Mouse (Mus musculus) kidney, embryonic 15.5 days (tissue): Measurements from ENCODE around the gene Cbs. TPM values are rescaled to one million over a fixed set of nuclear protein-coding genes. Genes with fewer than 3 reads are reported as not detected.

Experiments
- ATAC-seq: fragments of 200-750 bp; cut with Nextera tagmentation; replicated peaks from 2 replicates; pipeline ENCODE4 v1.8.0; 2017; ENCODE audit warnings: moderate TSS enrichment; ENCODE audit not compliant: low FRiP score
- H3K27ac ChIP-seq: fragments of 300-500 bp; sonication (generic); 2 replicates; pipeline ENCODE4 v1.5.1; 2015; ENCODE audit warnings: mild to moderate bottlenecking, inconsistent platforms
- H3K27me3 ChIP-seq: fragments of 300-500 bp; sonication (generic); 2 replicates; pipeline ENCODE4 v1.6.1; 2015; ENCODE audit warnings: inconsistent platforms
- H3K36me3 ChIP-seq: fragments of 300-500 bp; sonication (generic); 2 replicates; pipeline ENCODE4 v1.6.1; 2015; ENCODE audit warnings: inconsistent platforms
- H3K4me1 ChIP-seq: fragments of 300-500 bp; sonication (generic); 2 replicates; pipeline ENCODE4 v1.6.1; 2015; ENCODE audit warnings: inconsistent platforms
- H3K4me2 ChIP-seq: fragments of 300-500 bp; sonication (generic); 2 replicates; pipeline ENCODE4 v1.6.1; 2015; ENCODE audit warnings: moderate library complexity, mild to moderate bottlenecking, inconsistent platforms
- H3K4me3 ChIP-seq: fragments of 300-500 bp; sonication (generic); replicated peaks from 2 replicates; pipeline ENCODE4 v1.5.1; 2015; ENCODE audit warnings: mild to moderate bottlenecking, inconsistent platforms
- H3K9ac ChIP-seq: fragments of 300-500 bp; sonication (generic); 2 replicates; pipeline ENCODE4 v1.6.1; 2015; ENCODE audit warnings: mild to moderate bottlenecking, inconsistent platforms
- H3K9me3 ChIP-seq: fragments of 300-500 bp; sonication (generic); replicated peaks from 2 replicates; pipeline ENCODE4 v1.6.1; 2016; ENCODE audit warnings: inconsistent platforms
- WGBS: fragments of 180-500 bp; shearing (Covaris S2); methylation state at CpG from one replicate; pipeline ENCODE4 v1.1.7; 2015; ENCODE audit warnings: mixed read lengths; 5-methylcytosine and 5-hydroxymethylcytosine counted together
- polyA plus RNA-seq: library from polyadenylated mRNA; unstranded; fragments of >200 nt; fragmentation: Nextera tagmentation; extraction: Ambion mirVana; gene quantifications from 2 replicates; pipeline ENCODE4 v1.2.1, GENCODE M21; 2015

Gene Cbs
- polyA plus RNA-seq, 1 experiment from 2014 or later = 3.1 TPM

DNA sequence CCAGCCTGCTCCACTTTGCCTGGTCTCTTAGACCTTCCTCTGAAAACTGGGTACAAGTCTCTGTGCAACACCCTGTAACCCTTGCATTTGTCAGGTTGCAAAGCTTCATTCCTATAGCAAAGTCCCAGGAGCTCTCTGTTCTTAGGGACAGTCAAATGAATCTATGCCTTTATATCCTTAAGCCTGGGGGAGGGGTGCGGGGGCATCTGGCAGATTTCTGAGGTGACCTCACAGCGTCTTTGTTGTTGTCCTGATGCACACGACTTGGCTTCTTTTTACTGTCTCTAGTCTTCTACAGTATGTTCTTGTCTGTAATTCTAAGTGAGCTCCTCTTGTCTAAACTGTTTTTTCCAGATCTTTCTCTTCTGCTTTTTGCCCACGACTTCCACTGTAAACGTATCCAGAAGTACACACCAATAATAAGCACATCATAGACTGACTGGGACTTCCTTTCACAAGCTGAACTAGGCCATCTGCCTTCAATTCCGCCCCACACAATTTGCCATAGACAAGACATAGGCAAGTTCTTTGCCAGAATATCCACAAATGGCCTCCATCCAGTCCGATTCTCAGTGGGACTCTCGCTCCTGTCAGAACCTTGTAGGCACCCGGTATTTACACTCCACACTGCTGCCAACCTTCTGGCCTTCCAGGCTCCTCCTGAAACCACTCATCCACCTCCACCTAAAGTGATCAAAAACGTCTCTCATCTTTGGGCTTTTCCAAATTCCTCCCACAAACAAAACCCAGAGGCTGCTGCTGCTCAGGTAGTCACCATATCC, 60.5 kb downstream of the Cbs start:
- Histone ChIP-seq H3K4me2 (no peak overlapping the region), H3K4me1 (peaks cover 21% of the 10 kb centered on the region), H3K9ac (no peak overlapping the region), H3K4me3 (no peak overlapping the region), H3K27ac (no peak overlapping the region), H3K27me3 (no peaks in the 10 kb centered on the region), H3K36me3 (no peaks in the 10 kb centered on the region; the same call in 1 of the 2 replicates), H3K9me3 (no peaks in the 10 kb centered on the region)
- WGBS = 78% methylated on average over 10 of the region's 10 CpGs
- no peak for ATAC-seq

DNA sequence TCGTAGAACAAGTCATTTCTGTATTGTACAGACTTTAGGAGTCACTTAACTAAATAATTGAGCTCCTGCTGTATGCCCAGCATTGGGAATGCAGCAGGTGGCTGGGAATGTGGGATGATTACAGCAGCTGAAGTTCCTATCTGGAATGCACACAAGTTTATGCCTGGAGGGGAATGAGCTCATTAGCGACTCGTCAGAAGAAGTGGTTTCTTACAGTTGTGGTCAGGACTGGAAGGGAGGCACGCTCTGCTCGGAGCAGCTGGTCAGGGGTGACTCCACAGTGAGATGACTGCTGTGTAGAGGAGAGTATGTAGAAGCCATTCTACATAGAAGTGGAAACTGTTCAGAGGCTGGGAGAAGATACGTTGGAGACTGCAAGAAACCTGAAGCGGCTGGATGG, 62.4 kb downstream of the Cbs start:
- Histone ChIP-seq H3K9me3 (no peaks in the 10 kb centered on the region), H3K27ac (no peak overlapping the region), H3K4me1 (peaks cover 16% of the 10 kb centered on the region; the same call in 1 of the 2 replicates), H3K9ac (no peak overlapping the region), H3K27me3 (no peaks in the 10 kb centered on the region), H3K4me3 (no peak overlapping the region), H3K4me2 (no peak overlapping the region), H3K36me3 (no peaks in the 10 kb centered on the region; the same call in 1 of the 2 replicates)
- 81% methylated on average over 7 of the region's 7 CpGs for WGBS
- no peak for ATAC-seq

DNA sequence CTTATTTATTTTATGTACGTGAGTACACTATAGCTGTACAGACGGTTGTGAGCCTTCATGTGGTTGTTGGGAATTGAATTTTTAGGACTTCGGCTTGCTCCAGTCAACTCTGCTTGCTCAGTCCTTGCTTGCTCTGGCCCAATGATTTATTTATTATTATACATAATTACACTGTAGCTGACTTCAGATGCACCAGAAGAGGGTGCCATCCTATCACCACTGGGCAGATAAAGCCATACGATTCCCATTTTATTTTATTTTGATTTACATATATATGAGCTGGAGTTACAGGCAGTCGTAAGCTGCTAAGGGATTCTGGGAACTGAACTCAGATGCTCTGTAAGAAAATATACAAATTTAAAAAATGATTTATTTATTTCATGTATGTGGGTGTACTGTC, 65.3 kb downstream of the Cbs start:
- no peaks in the 10 kb centered on the region for H3K9me3 ChIP-seq
- H3K27me3 ChIP-seq = no peaks in the 10 kb centered on the region
- no peak overlapping the region for H3K9ac ChIP-seq
- H3K27ac ChIP-seq = no peak overlapping the region
- no peak overlapping the region for H3K4me3 ChIP-seq
- no peak overlapping the region for H3K4me2 ChIP-seq
- WGBS = 83% methylated on average over 5 of the region's 5 CpGs
- no peak for ATAC-seq
- no peaks in the 10 kb centered on the region; the same call in 1 of the 2 replicates for H3K36me3 ChIP-seq
- peaks cover 31% of the 10 kb centered on the region for H3K4me1 ChIP-seq

DNA sequence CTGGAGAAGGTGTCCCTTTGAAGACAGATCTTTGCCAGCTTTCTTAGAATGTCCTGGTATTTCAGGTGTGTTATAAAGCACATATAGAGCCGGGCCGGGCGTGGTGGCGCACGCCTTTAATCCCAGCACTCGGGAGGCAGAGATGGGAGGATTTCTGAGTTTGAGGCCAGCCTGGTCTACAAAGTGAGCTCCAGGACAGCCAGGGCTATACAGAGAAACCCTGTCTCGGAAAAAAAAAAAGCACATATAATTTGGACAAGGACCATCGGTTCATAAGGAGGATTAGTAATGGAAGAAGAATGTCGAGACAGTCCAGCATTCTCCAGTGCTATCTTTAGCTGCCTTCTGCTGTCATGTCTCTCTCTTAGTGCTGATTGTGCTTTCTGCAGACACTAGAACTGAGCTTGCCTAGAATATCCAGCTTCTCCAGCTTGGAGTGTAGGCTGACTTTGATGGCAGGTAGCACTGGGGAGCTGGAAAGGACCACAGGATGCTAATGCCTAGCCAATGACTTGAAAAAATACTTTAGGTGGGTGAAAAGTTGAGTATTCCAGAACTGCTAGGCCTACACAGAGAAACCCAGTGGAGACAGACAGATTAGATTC, 66.6 kb downstream of the Cbs start:
- H3K27ac ChIP-seq = no peak overlapping the region
- H3K4me3 ChIP-seq = no peak overlapping the region
- WGBS = 88% methylated on average over 9 of the region's 9 CpGs
- ATAC-seq = peak; percentile 82
- H3K9me3 ChIP-seq = no peaks in the 10 kb centered on the region
- no peak overlapping the region for H3K9ac ChIP-seq
- no peaks in the 10 kb centered on the region for H3K27me3 ChIP-seq
- H3K4me2 ChIP-seq = no peak overlapping the region
- H3K36me3 ChIP-seq = no peaks in the 10 kb centered on the region; the same call in 1 of the 2 replicates
- peaks cover 41% of the 10 kb centered on the region for H3K4me1 ChIP-seq

DNA sequence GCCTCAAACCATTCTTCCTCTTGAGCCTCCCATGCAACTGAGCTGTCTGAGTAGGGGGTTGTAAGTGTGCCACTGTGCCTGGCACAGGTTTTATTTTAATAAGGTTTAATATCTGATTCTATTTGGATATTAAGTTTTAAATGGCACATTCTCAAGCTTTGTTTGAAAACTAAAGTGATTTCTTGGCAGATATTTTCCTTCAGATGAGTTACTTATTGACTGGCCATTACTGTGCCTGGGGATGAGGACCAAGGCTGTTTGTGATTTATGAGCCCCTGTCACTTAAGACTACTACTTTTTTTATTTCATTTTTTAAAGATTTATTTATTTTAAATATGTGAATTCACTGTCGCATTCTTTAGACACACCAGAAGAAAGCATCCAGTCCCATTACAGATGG, 67.3 kb downstream of the Cbs start:
- no peak overlapping the region for H3K4me3 ChIP-seq
- H3K27ac ChIP-seq = no peak overlapping the region; the same call in 1 of the 2 replicates
- H3K27me3 ChIP-seq = no peaks in the 10 kb centered on the region
- no peak overlapping the region for H3K9ac ChIP-seq
- no peak for ATAC-seq
- peaks cover 41% of the 10 kb centered on the region for H3K4me1 ChIP-seq
- H3K4me2 ChIP-seq = no peak overlapping the region
- H3K36me3 ChIP-seq = no peaks in the 10 kb centered on the region; the same call in 1 of the 2 replicates
- no peaks in the 10 kb centered on the region for H3K9me3 ChIP-seq
- 91% methylated on average over 1 of the region's 1 CpGs for WGBS

DNA sequence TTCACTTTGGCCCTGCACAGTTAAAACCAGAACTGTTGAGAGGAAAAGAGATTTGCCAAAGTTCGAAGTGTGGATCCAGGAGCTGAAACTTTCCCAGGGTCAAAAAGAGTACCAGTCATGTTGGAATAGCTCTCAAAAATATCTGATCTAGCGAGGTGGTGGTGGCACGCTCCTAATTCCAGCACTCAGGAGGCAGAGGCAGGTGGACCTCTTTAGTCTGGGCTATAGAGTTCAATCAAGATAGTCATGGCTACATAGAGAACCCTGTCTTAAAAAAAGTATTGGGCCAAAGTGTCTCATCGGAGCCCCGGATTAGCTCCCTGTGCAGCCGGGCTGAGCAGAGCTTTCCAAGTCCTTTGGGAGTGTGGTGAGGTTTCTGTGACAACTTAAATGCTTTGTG, 70.8 kb downstream of the Cbs start:
- H3K27ac ChIP-seq = peak overlapping the region; percentile 96

DNA sequence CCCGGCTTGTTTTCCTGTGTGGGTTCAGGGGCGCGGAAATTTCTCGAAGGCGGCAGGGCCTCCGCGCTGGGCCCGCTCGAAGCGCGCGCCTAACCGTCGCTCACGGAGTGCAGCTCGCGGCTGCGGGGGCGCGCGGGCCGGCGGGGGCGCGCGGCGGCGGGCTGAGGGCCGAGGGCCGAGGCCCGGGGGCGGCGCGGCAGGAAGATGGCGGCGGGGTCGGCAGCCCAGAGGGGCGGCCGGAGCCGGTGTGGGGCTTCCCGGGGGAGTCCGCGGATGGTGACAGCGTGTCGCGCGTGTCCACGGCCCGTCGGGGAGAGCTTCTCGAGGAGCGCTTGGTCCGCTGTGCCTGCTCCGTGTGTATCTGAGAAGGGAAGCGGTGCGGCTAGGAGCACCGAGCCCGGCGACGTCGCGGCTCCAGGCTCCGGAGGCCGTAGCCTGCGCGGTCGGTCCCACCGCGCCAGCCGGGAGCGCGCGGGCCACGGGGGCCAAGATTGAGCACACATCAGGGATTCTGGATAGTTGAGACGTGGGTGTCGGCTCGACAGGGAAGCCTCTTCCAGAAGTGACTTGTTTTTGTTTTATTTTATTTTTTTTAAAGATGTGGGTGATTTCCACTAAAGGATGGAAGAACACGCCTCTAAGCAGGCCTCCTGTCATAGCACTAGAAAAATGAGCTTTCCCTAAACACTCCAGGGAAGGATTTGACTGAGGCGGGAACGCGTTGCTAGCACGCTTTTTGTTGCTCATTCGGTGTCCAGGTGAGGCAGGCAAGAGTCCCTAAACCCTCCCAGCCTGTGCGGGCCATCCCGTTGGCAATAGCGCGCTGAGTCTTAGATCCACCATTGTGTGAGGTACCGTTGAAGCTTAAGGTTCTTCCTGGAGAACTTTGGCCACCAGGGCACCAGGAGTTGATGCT, 71.6 kb downstream of the Cbs start:
- no peaks in the 10 kb centered on the region for H3K36me3 ChIP-seq
- peak overlapping the region; percentile 68 for H3K4me2 ChIP-seq
- H3K9me3 ChIP-seq = no peaks in the 10 kb centered on the region
- ATAC-seq = peak; percentile 65
- H3K4me3 ChIP-seq = peak overlapping the region; percentile 69
- peak overlapping the region; percentile 96 for H3K27ac ChIP-seq
- under 1% methylated on average over 88 of the region's 88 CpGs for WGBS
- peaks cover 44% of the 10 kb centered on the region for H3K4me1 ChIP-seq
- H3K9ac ChIP-seq = peak overlapping the region; percentile 89
- H3K27me3 ChIP-seq = no peaks in the 10 kb centered on the region

More for the DNA sequence above, 70.8 kb downstream of the Cbs start:
- H3K4me1 ChIP-seq = peaks cover 46% of the 10 kb centered on the region
- 73% methylated on average over 6 of the region's 6 CpGs for WGBS
- no peak for ATAC-seq
- H3K9me3 ChIP-seq = no peaks in the 10 kb centered on the region
- no peaks in the 10 kb centered on the region for H3K36me3 ChIP-seq
- peak overlapping the region; percentile 68 for H3K4me2 ChIP-seq
- no peaks in the 10 kb centered on the region for H3K27me3 ChIP-seq
- H3K9ac ChIP-seq = peak overlapping the region; percentile 89; the same call in 1 of the 2 replicates
- peak overlapping the region; percentile 69 for H3K4me3 ChIP-seq

DNA sequence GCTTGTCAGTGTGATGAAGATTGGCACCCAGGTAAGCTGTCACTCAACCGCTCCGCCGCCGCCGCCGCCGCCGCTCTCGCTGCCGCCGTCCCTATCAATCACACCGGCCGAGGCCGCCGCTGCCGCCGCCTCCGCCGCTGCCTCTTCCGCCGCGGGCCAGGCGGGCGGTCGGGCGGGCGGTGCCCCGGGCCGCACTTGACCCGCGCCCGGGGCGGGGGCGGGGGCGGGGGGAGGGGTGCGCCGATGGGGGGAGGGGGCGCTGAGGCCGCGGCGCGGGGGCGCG, 72.2 kb downstream of the Cbs start:
- peak overlapping the region; percentile 96 for H3K27ac ChIP-seq
- H3K9ac ChIP-seq = peak overlapping the region; percentile 89
- no peak for ATAC-seq
- no peaks in the 10 kb centered on the region for H3K9me3 ChIP-seq
- H3K4me3 ChIP-seq = peak overlapping the region; percentile 69
- H3K4me1 ChIP-seq = peaks cover 41% of the 10 kb centered on the region
- 0% methylated on average over 19 of the region's 44 CpGs for WGBS
- no peaks in the 10 kb centered on the region for H3K27me3 ChIP-seq
- no peaks in the 10 kb centered on the region for H3K36me3 ChIP-seq
- H3K4me2 ChIP-seq = peak overlapping the region; percentile 68

DNA sequence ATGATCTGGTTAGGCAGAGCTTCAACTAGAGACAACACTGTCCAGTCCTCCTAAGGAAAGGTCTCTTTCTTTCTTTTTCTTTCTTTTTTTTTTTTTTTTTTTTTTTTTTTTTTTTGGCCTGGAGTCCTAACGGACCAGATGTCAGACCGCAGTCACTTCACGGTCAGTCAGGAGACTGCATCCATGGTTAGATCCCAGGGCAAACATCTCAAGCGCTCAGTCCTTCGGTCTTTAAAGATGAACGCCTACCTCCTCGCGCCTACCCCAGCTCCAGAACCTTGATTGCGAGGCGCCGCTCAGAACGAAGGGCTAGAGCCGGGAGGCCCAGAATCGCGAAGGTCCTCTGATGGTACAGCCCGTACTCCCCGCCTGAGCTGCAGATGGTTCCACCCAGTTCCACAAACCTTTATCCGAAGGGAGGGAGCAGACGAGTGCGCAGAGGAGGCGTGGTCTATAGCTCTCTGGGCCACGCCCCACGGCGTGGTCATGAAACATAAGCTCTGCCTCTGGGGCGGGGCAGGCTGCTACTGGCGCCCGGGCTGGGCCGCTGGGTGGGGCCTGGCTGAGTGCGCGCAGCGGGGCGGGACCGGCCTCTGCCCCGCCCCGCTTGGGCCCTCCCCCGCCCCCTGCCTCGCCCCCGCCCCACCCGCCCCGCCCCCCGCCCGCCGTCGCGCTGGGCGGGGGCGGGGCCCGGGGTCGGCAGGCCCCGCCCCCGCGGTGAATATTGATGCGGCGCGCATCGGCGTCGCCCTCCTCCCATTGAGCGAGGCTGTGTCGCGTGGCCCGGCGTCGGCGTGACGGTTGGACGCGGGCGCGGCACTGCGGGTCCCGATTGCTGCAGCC, 72.8 kb downstream of the Cbs start, which contains the start of gene Pknox1:
Pknox1 (plus strand) TSS at position 720 of the 843 bp plus-strand sequence.
- peak within 1 kb of the TSS; percentile 69 for H3K4me3 ChIP-seq
- no peaks in the 10 kb centered on the region for H3K9me3 ChIP-seq
- H3K27ac ChIP-seq = peak within 1 kb of the TSS; percentile 96
- 0% methylated on average over 57 of the region's 72 CpGs for WGBS
- peaks cover 36% of the 10 kb centered on the region for H3K4me1 ChIP-seq
- ATAC-seq = peak; percentile 95
- peak within 1 kb of the TSS; percentile 89 for H3K9ac ChIP-seq
- H3K27me3 ChIP-seq = no peaks in the 10 kb centered on the region
- H3K4me2 ChIP-seq = peak within 1 kb of the TSS; percentile 68
- no peaks in the 10 kb centered on the region for H3K36me3 ChIP-seq

DNA sequence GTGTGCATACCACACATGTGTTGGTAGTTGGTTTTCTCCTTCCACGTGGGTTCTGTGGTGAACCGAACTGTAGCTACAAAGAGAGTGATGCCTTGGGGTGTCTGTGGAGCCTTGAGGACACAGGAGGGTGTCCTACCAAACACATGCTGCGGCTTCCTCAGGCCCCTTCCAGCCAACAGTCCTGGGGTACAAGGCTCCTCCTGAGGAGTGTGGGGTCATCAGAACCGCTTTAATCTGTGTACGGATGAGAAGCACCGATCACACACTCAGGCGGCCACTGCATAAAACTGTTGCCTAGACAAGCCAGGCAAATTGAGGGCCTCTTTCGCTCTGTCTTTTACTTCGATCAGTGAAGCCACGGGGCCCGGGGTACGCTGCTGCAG, 73.4 kb downstream of the Cbs start:
- no peaks in the 10 kb centered on the region for H3K36me3 ChIP-seq
- WGBS = 16% methylated on average over 12 of the region's 12 CpGs
- no peaks in the 10 kb centered on the region for H3K27me3 ChIP-seq
- H3K4me2 ChIP-seq = peak overlapping the region; percentile 60
- peak overlapping the region; percentile 46 for H3K9ac ChIP-seq
- peak overlapping the region; percentile 69 for H3K4me3 ChIP-seq
- no peaks in the 10 kb centered on the region for H3K9me3 ChIP-seq
- peak overlapping the region; percentile 92 for H3K27ac ChIP-seq
- H3K4me1 ChIP-seq = peaks cover 31% of the 10 kb centered on the region
- ATAC-seq = no peak; the same call in 1 of the 2 replicates
